In the genomic region with DNA sequence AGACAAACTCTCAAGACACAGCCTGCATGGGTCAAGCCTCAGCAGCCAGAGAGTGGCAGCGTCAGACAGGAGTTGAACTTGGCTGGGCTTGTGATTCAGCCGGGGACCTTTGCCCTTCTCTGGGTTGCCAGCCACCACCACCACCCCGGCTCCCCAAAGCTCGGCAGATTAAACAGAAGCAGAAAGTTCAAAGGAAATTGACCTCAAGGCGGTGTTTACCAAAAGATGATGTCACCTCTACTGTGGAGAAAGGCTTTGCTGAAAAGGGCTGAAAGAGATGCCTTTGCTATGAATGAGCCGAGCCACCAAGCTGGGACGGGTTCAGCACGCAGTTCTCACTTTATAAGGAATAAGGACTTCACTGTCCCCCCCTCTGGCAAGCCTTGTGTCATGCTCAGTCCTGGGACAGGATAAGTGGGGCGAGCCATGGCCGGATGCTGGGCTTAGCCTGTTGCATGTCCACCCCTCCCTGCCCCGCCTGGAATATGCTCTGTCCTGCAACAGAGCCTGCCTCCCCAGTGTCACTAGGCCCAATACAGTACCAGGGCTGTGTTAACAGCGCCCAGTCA, we compare ENCODE assay signal across 9 mouse cellular contexts. TPM values are rescaled to one million over a fixed set of nuclear protein-coding genes. Genes with fewer than 3 reads are reported as not detected.
A peak's percentile ranks its signal among the peaks of the same experiment; 100 is the strongest.
DNase-seq lines count a peak whose midpoint lies in the region; ATAC-seq lines count a peak whose summit lies in the region.
"Had no signal": no experiment of that assay in that cellular context is flagged by ENCODE, and none has a peak within 500 bp of the region (broad histone marks: within the 10 kb centered on the region; RNA-seq: fewer than 3 reads in every experiment).

No protein-coding gene starts in this region.

- intact Hi-C loops in heart, postnatal 14 days (cut with DNase I) = no loop called here

- no peak overlapping the region for H3K9ac ChIP-seq in limb, embryonic 13.5 days
- H3K9ac ChIP-seq: midbrain, embryonic 12.5 days had no signal

- no peak overlapping the region for H3K27ac ChIP-seq in limb, embryonic 13.5 days
- H3K27ac ChIP-seq: midbrain, embryonic 12.5 days had no signal

- no peak overlapping the region for H3K4me2 ChIP-seq in limb, embryonic 13.5 days (replicated peaks)
- H3K4me2 ChIP-seq: midbrain, embryonic 12.5 days had no signal

- H3K9me3 ChIP-seq in limb, embryonic 13.5 days = no peaks in the 10 kb centered on the region
- H3K9me3 ChIP-seq: midbrain, embryonic 12.5 days had no signal

- DNase-seq in Muller cell, postnatal 12 days (ENCODE audit: inconsistent ontology term) = peak; percentile 97
- peak; percentile 65 for DNase-seq in embryo, embryonic 10 days (ENCODE audit: low spot score)
- peak; percentile 59 to 69 for DNase-seq in heart, postnatal 14 days
- DNase-seq in retina, embryonic 14.5 days (ENCODE audit: low spot score) = peak; percentile 22
- DNase-seq in cerebellum, adult 9-10 months = no peak
- no peak for DNase-seq in c-Kit-positive CD71-positive TER-119-positive erythroid progenitor cells, embryonic 14.5 days (ENCODE audit: low spot score)

- 35% methylated on average over 12 of the region's 12 CpGs for WGBS in limb, embryonic 13.5 days

- no peak overlapping the region for H3K4me3 ChIP-seq in limb, embryonic 13.5 days
- H3K4me3 ChIP-seq: midbrain, embryonic 12.5 days had no signal

- ATAC-seq in limb, embryonic 13.5 days (ENCODE audit: low FRiP score, low read depth) = peak; percentile 32; the same call in 1 of the 2 replicates
- ATAC-seq in megakaryocyte-erythroid progenitor cell, adult 5-6 weeks (replicated peaks; ENCODE audit: low FRiP score, low TSS enrichment, poor library complexity, severe bottlenecking) = no peak

- H3K27me3 ChIP-seq in limb, embryonic 13.5 days = no peaks in the 10 kb centered on the region
- H3K27me3 ChIP-seq: midbrain, embryonic 12.5 days had no signal

- no peaks in the 10 kb centered on the region for H3K36me3 ChIP-seq in limb, embryonic 13.5 days
- H3K36me3 ChIP-seq: midbrain, embryonic 12.5 days had no signal

- H3K4me1 ChIP-seq in limb, embryonic 13.5 days = peaks cover 13% of the 10 kb centered on the region

RNA-seq across cellular contexts. Expression of gene Iffo2, which starts 4.9 kb away (rescaled TPM):
- total RNA-seq in heart, postnatal 14 days (2021) = 1 to 10 TPM; 8.7 to 9.1 TPM
- 4.4 and 4.6 TPM in 2 replicates for polyA plus RNA-seq in limb, embryonic 13.5 days (2015; fragmentation: Nextera tagmentation; extraction: Ambion mirVana)
- total RNA-seq in megakaryocyte-erythroid progenitor cell, adult 5-6 weeks (2014; fragmentation: Nextera tagmentation) = 0.35 and 0.37 TPM in 2 replicates
- total RNA-seq in megakaryocyte-erythroid progenitor cell, adult 5-6 weeks (2017) = 0.23 and 0.34 TPM in 2 replicates

Comparison
In these comparisons a context has a peak if more than half of its experiments do, and no peak if none do; other contexts are left out.
1. DNase-seq: peak in Muller cell, postnatal 12 days (single experiment), embryo, embryonic 10 days (single experiment), heart, postnatal 14 days (2 of 2) and retina, embryonic 14.5 days (single experiment); none in cerebellum, adult 9-10 months (single experiment) and c-Kit-positive CD71-positive TER-119-positive erythroid progenitor cells, embryonic 14.5 days (single experiment).
2. RNA of gene Iffo2, which starts 4.9 kb away (total RNA-seq): 8.7 to 9.1 TPM in heart, postnatal 14 days; 0.23 to 0.37 TPM in megakaryocyte-erythroid progenitor cell, adult 5-6 weeks; every median in the first group is over 4 times any median in the second.